Mouse (Mus musculus) CH12.LX (cell line): Measurements from ENCODE around the gene Pgls. TPM values are rescaled to one million over a fixed set of nuclear protein-coding genes. Genes with fewer than 3 reads are reported as not detected.
A peak's percentile ranks its signal among the peaks of the same experiment; 100 is the strongest.

Experiments used
- DNase-seq: peaks from one replicate; pipeline ENCODE4 v3.0.0-alpha.2; 2013; ENCODE audit errors: extremely low read depth
- H3K27ac ChIP-seq: 2 replicates; pipeline ENCODE4 v1.5.1; 2012; ENCODE audit warnings: low read depth, mild to moderate bottlenecking, control low read depth, moderate library complexity; ENCODE audit not compliant: insufficient read depth
- H3K27me3 ChIP-seq: replicated peaks from 2 replicates; pipeline ENCODE3; 2012; ENCODE audit warnings: inconsistent platforms
- H3K36me3 ChIP-seq, 2 experiments: replicated peaks in 1 of 2; 2 replicates each; pipeline versions ENCODE3 to v1.6.1; 2012; ENCODE audit warnings: inconsistent platforms in 1 of 2, low read length in 1 of 2, mild to moderate bottlenecking in 1 of 2, mixed read lengths in 1 of 2, moderate library complexity in 1 of 2; ENCODE audit not compliant: control insufficient read depth in 1 of 2, insufficient read depth in 1 of 2
- H3K4me1 ChIP-seq, 2 experiments: 2 replicates each; pipeline ENCODE4 v1.6.1; 2012; ENCODE audit warnings: inconsistent platforms in 1 of 2, moderate library complexity in 1 of 2; ENCODE audit not compliant: insufficient read depth in 2 of 2, control insufficient read depth in 1 of 2
- H3K4me2 ChIP-seq: 2 replicates; pipeline ENCODE4 v1.6.1; 2012; ENCODE audit warnings: low read depth, mild to moderate bottlenecking, control low read depth; ENCODE audit not compliant: poor library complexity, insufficient read depth, severe bottlenecking
- H3K4me3 ChIP-seq, 3 experiments: fragments of 150-350 bp in 1 of 3; sonication (generic) in 1 of 3; replicated peaks in 1 of 3; 2 replicates each; pipeline versions ENCODE3 to v1.5.1; 2011 to 2012; ENCODE audit warnings: low read depth in 2 of 3, low read length in 2 of 3, mild to moderate bottlenecking in 2 of 3, moderate library complexity in 2 of 3, control low read depth in 1 of 3, improper control_type of control experiment in 1 of 3, inconsistent platforms in 1 of 3, mixed read lengths in 1 of 3; ENCODE audit not compliant: poor library complexity in 1 of 3
- H3K79me2 ChIP-seq: replicated peaks from 2 replicates; pipeline ENCODE4 v1.6.1; 2012; ENCODE audit warnings: mild to moderate bottlenecking, moderate library complexity; ENCODE audit not compliant: control insufficient read depth, poor library complexity, insufficient read depth, severe bottlenecking; ENCODE audit errors: extremely low read depth
- H3K9ac ChIP-seq: 2 replicates; pipeline ENCODE4 v1.6.1; 2012; ENCODE audit warnings: low read depth, mild to moderate bottlenecking, control low read depth, moderate library complexity; ENCODE audit not compliant: insufficient read depth
- H3K9me3 ChIP-seq: replicated peaks from 2 replicates; pipeline ENCODE3; 2012; ENCODE audit warnings: low read length, inconsistent platforms, mixed read lengths
- BHLHE40 ChIP-seq: IDR thresholded peaks from 2 replicates; pipeline ENCODE4 v1.6.1; 2011; ENCODE audit warnings: mild to moderate bottlenecking, low read depth, low read length, improper control_type of control experiment
- CHD1 ChIP-seq: IDR thresholded peaks from 2 replicates; pipeline ENCODE4 v1.6.1; 2012; ENCODE audit warnings: low read depth, low read length, improper control_type of control experiment, inconsistent platforms
- CHD2 ChIP-seq: IDR thresholded peaks from 2 replicates; pipeline ENCODE4 v1.6.1; 2011; ENCODE audit warnings: low read length, improper control_type of control experiment
- CTCF ChIP-seq, 2 experiments: IDR thresholded peaks in 1 of 2; conservative IDR thresholded peaks in 1 of 2; 2 replicates each; pipeline ENCODE4 v1.5.1; 2011 to 2012; ENCODE audit warnings: low read depth in 2 of 2, low read length in 2 of 2, improper control_type of control experiment in 1 of 2, inconsistent platforms in 1 of 2, mild to moderate bottlenecking in 1 of 2, moderate library complexity in 1 of 2
- E2F4 ChIP-seq: IDR thresholded peaks from 2 replicates; pipeline ENCODE4 v1.6.1; 2011; ENCODE audit warnings: low read depth, low read length, improper control_type of control experiment; ENCODE audit not compliant: insufficient replicate concordance
- ELF1 ChIP-seq: IDR thresholded peaks from 2 replicates; pipeline ENCODE4 v1.6.1; 2014; ENCODE audit warnings: low read depth, mild to moderate bottlenecking, inconsistent platforms, low read length, improper control_type of control experiment
- EP300 ChIP-seq: IDR thresholded peaks from 2 replicates; pipeline ENCODE4 v1.6.1; 2011; ENCODE audit warnings: low read length, improper control_type of control experiment
- ETS1 ChIP-seq: conservative IDR thresholded peaks from 2 replicates; pipeline ENCODE4 v1.6.1; 2012; ENCODE audit warnings: low read depth, mild to moderate bottlenecking, inconsistent platforms, low read length, improper control_type of control experiment, moderate library complexity
- GABPA ChIP-seq: IDR thresholded peaks from 2 replicates; pipeline ENCODE4 v1.6.1; 2012; ENCODE audit warnings: low read depth, low read length, improper control_type of control experiment, inconsistent platforms; ENCODE audit not compliant: insufficient replicate concordance
- HCFC1 ChIP-seq: IDR thresholded peaks from 2 replicates; pipeline ENCODE4 v1.6.1; 2012; ENCODE audit warnings: low read depth, mild to moderate bottlenecking, inconsistent platforms, low read length, improper control_type of control experiment
- IRF4 ChIP-seq: IDR thresholded peaks from 2 replicates; pipeline ENCODE4 v1.6.1; 2014; ENCODE audit warnings: low read depth, mild to moderate bottlenecking, inconsistent platforms, low read length, improper control_type of control experiment
- JUN ChIP-seq: IDR thresholded peaks from 2 replicates; pipeline ENCODE4 v1.6.1; 2011; ENCODE audit warnings: low read depth, mild to moderate bottlenecking, low read length, improper control_type of control experiment, moderate library complexity; ENCODE audit not compliant: insufficient read depth
- JUND ChIP-seq: conservative IDR thresholded peaks from 2 replicates; pipeline ENCODE4 v1.6.1; 2011; ENCODE audit warnings: low read depth, low read length, improper control_type of control experiment
- KAT2A ChIP-seq: IDR thresholded peaks from 2 replicates; pipeline ENCODE4 v1.6.1; 2012; ENCODE audit warnings: low read length, improper control_type of control experiment, inconsistent platforms; ENCODE audit not compliant: insufficient replicate concordance
- MAFK ChIP-seq: IDR thresholded peaks from 2 replicates; pipeline ENCODE4 v1.6.1; 2011; ENCODE audit warnings: low read length, improper control_type of control experiment; ENCODE audit not compliant: insufficient replicate concordance
- MAX ChIP-seq: IDR thresholded peaks from 2 replicates; pipeline ENCODE4 v1.6.1; 2011; ENCODE audit warnings: low read length, improper control_type of control experiment
- MAZ ChIP-seq: IDR thresholded peaks from 2 replicates; pipeline ENCODE4 v1.6.1; 2012; ENCODE audit warnings: low read depth, mild to moderate bottlenecking, inconsistent platforms, low read length, improper control_type of control experiment, moderate library complexity
- MEF2A ChIP-seq: IDR thresholded peaks from 2 replicates; pipeline ENCODE4 v1.6.1; 2014; ENCODE audit warnings: low read depth, mild to moderate bottlenecking, inconsistent platforms, low read length, improper control_type of control experiment, borderline replicate concordance
- MXI1 ChIP-seq: IDR thresholded peaks from 2 replicates; pipeline ENCODE4 v1.6.1; 2011; ENCODE audit warnings: mild to moderate bottlenecking, low read depth, low read length, improper control_type of control experiment
- MYC ChIP-seq: IDR thresholded peaks from 2 replicates; pipeline ENCODE4 v1.6.1; 2011; ENCODE audit warnings: low read depth, mild to moderate bottlenecking, improper control_type of control experiment, low read length
- NELFE ChIP-seq: IDR thresholded peaks from 2 replicates; pipeline ENCODE4 v1.6.1; 2011; ENCODE audit warnings: low read depth, low read length, improper control_type of control experiment
- NRF1 ChIP-seq: IDR thresholded peaks from 2 replicates; pipeline ENCODE4 v1.6.1; 2014; ENCODE audit warnings: low read depth, mild to moderate bottlenecking, inconsistent platforms, low read length, improper control_type of control experiment, moderate library complexity
- PAX5 ChIP-seq: IDR thresholded peaks from 2 replicates; pipeline ENCODE4 v1.6.1; 2012; ENCODE audit warnings: low read length, inconsistent platforms, mixed read lengths
- POLR2A ChIP-seq: IDR thresholded peaks from 2 replicates; pipeline ENCODE4 v1.6.1; 2011; ENCODE audit warnings: low read depth, mild to moderate bottlenecking, improper control_type of control experiment, low read length
- POLR2AphosphoS2 ChIP-seq: IDR thresholded peaks from 2 replicates; pipeline ENCODE4 v1.6.1; 2011; ENCODE audit warnings: low read depth, low read length, improper control_type of control experiment
- RAD21 ChIP-seq: IDR thresholded peaks from 2 replicates; pipeline ENCODE4 v1.6.1; 2011; ENCODE audit warnings: low read depth, mild to moderate bottlenecking, low read length, improper control_type of control experiment, moderate library complexity
- RCOR1 ChIP-seq: conservative IDR thresholded peaks from 2 replicates; pipeline ENCODE4 v1.6.1; 2012; ENCODE audit warnings: low read depth, mild to moderate bottlenecking, inconsistent platforms, low read length, improper control_type of control experiment
- SIN3A ChIP-seq: IDR thresholded peaks from 2 replicates; pipeline ENCODE4 v1.6.1; 2012; ENCODE audit warnings: low read length, improper control_type of control experiment, inconsistent platforms
- SMC3 ChIP-seq: IDR thresholded peaks from 2 replicates; pipeline ENCODE4 v1.6.1; 2011; ENCODE audit warnings: low read depth, low read length, improper control_type of control experiment
- TBP ChIP-seq: conservative IDR thresholded peaks from 2 replicates; pipeline ENCODE4 v1.6.1; 2011; ENCODE audit warnings: low read depth, low read length, improper control_type of control experiment
- UBTF ChIP-seq: IDR thresholded peaks from 2 replicates; pipeline ENCODE4 v1.6.1; 2012; ENCODE audit warnings: low read depth, mild to moderate bottlenecking, inconsistent platforms, low read length, improper control_type of control experiment, moderate library complexity
- USF1 ChIP-seq: IDR thresholded peaks from 2 replicates; pipeline ENCODE4 v1.6.1; 2014; ENCODE audit warnings: low read depth, mild to moderate bottlenecking, inconsistent platforms, low read length, improper control_type of control experiment
- USF2 ChIP-seq: conservative IDR thresholded peaks from 2 replicates; pipeline ENCODE4 v1.6.1; 2011; ENCODE audit warnings: low read depth, low read length, improper control_type of control experiment
- ZC3H11A ChIP-seq: IDR thresholded peaks from 2 replicates; pipeline ENCODE4 v1.6.1; 2012; ENCODE audit warnings: low read depth, mild to moderate bottlenecking, inconsistent platforms, low read length, improper control_type of control experiment
- ZKSCAN1 ChIP-seq: IDR thresholded peaks from 2 replicates; pipeline ENCODE4 v1.6.1; 2012; ENCODE audit warnings: low read depth, inconsistent platforms, low read length, improper control_type of control experiment, borderline replicate concordance
- ZMIZ1 ChIP-seq: IDR thresholded peaks from 2 replicates; pipeline ENCODE4 v1.6.1; 2012; ENCODE audit warnings: low read depth, mild to moderate bottlenecking, inconsistent platforms, low read length, improper control_type of control experiment
- ZNF384 ChIP-seq: IDR thresholded peaks from 2 replicates; pipeline ENCODE4 v1.6.1; 2012; ENCODE audit warnings: low read depth, low read length, improper control_type of control experiment, inconsistent platforms
- dilution Hi-C: fragments of 300-500 bp; cut with MboI; formaldehyde crosslinking; loops from 2 replicates; pipeline ENCODE4 v1.14.3; 2020; ENCODE audit warnings: low sequenced_read_pairs; ENCODE audit not compliant: extremely low pct_unique_long_range_greater_than_20kb, extremely low pct_ligation_motif_present
- in situ Hi-C: fragments of 300-500 bp; cut with MboI; formaldehyde crosslinking; loops from 3 replicates; pipeline ENCODE4 v1.14.3; 2019; ENCODE audit warnings: low sequenced_read_pairs, low pct_ligation_motif_present, low pct_unique_long_range_greater_than_20kb, mixed read lengths
- polyA plus RNA-seq: library from polyadenylated mRNA; unstranded; fragments of >175 nt; gene quantifications from 2 replicates; pipeline ENCODE4 v1.2.1, GENCODE M21; 2012; ENCODE audit warnings: low read depth; ENCODE audit not compliant: insufficient read length
- total RNA-seq, 2 experiments: library from RNA; depleted of rRNA; stranded (reverse); fragments of 300-350 nt in 1 of 2; fragments of >200 nt in 1 of 2; gene quantifications; 2 replicates each; pipeline ENCODE4 v1.2.3; 2012 to 2014

Gene Pgls
- 183 and 215 TPM in 2 replicates for total RNA-seq (2012; rRNA removed)
- 94.2 and 118 TPM in 2 replicates for total RNA-seq (2014; rRNA removed)
- 72.5 and 74.9 TPM in 2 replicates for polyA plus RNA-seq

DNA sequence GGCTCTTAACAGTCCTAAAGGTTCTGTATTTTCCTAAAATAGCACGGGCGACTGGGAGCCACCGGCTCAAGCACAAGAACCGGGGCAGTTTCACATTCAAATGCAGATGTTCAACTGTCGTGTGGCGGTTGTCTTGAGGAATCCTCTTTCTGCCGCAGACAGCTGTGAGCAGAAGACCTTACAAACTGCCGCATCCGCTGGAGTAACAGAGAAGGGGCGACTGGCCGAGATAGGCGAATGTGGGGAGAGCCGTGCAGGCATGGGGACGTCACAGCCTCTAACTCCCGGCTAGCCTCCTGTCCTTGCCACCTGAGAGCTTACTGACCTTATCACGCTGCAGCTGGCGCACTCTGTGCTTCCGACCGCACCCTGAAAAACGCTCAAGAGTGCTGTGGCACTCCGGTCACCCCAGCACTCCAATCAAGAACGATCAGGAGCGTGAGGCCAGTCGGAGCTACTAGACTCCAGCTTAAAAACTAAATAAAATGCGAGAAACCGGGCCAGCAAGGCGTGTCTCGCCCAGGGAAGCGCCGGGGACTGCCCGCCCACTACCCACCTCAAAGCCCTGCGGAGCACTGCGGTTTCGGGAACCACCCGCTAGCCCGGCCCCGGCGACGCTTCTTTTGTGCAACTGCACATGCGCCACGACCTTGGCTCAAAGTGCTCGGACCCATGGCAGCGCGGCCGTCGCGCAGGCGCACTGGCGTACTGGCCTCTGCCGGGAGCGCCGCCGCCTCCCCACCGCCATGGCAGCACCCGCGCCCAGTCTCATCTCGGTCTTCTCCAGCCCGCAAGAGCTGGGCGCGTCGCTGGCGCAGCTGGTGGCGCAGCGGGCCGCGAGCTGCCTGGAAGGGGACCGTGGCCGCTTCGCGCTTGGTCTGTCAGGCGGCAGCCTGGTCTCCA, at the start of gene Pgls:
Pgls (plus strand) TSS at position 706 of the 903 bp plus-strand sequence.
- dilution Hi-C loops, result no loop called here
- Histone ChIP-seq H3K27ac (peak within 1 kb of the TSS; percentile 92), H3K9me3 (peaks cover 2% of the 10 kb centered on the region), H3K4me3 (peak within 1 kb of the TSS; percentile 70 to 94 (median 89)), H3K36me3 (peaks cover 0 to 20% of the 10 kb centered on the region in 2 experiments), H3K27me3 (no peaks in the 10 kb centered on the region), H3K9ac (peak within 1 kb of the TSS; percentile 87), H3K4me2 (peak within 1 kb of the TSS; percentile 63), H3K79me2 (peaks cover 20% of the 10 kb centered on the region), H3K4me1 (peaks cover 36 to 67% of the 10 kb centered on the region in 2 experiments)
- in situ Hi-C loops, result no loop called here
- DNase-seq, result peak; percentile 95
- TF ChIP-seq ETS1, result peak; percentile 79
- peak; percentile 77 for TF ChIP-seq HCFC1
- TF ChIP-seq IRF4, result peak; percentile 73; the same call in 1 of the 2 replicates
- no peak; the same call in 1 of the 2 replicates for TF ChIP-seq MAZ
- TF ChIP-seq MAX, result no peak
- TF ChIP-seq JUN, result no peak
- no peak for TF ChIP-seq SMC3
- TF ChIP-seq ZNF384, result no peak; the same call in 1 of the 2 replicates
- peak; percentile 41; the same call in 1 of the 2 replicates for TF ChIP-seq CHD2
- TF ChIP-seq CTCF (conservative IDR thresholded peaks at IDR 0.05 in 1 of 2, IDR thresholded peaks at IDR 0.05 in 1 of 2; ENCODE audit: low read depth in 2 of 2, low read length in 2 of 2), result no peak
- peak; percentile 95 for TF ChIP-seq MEF2A
- TF ChIP-seq MAFK, result no peak
- TF ChIP-seq EP300, result peak; percentile 77
- peak; percentile 49 for TF ChIP-seq BHLHE40
- TF ChIP-seq POLR2AphosphoS2, result 0 out of 2 replicates have a peak, but pooled peaks have one; percentile 44
- peak; percentile 35; the same call in 1 of the 2 replicates for TF ChIP-seq ELF1
- peak; percentile 33; the same call in 1 of the 2 replicates for TF ChIP-seq TBP
- TF ChIP-seq NRF1, result peak; percentile 99
- TF ChIP-seq SIN3A, result peak; percentile 53
- no peak for TF ChIP-seq GABPA
- no peak for TF ChIP-seq ZC3H11A
- TF ChIP-seq E2F4, result no peak
- TF ChIP-seq USF2, result no peak
- peak; percentile 11; the same call in 1 of the 2 replicates for TF ChIP-seq UBTF
- no peak for TF ChIP-seq RAD21
- TF ChIP-seq PAX5, result no peak
- TF ChIP-seq CHD1, result no peak
- peak; percentile 75; the same call in 1 of the 2 replicates for TF ChIP-seq ZMIZ1
- peak; percentile 65 for TF ChIP-seq POLR2A
- no peak for TF ChIP-seq JUND
- TF ChIP-seq USF1, result no peak
- no peak for TF ChIP-seq RCOR1
- TF ChIP-seq MXI1, result peak; percentile 46
- peak; percentile 71; the same call in 1 of the 2 replicates for TF ChIP-seq KAT2A
- peak; percentile 68; the same call in 1 of the 2 replicates for TF ChIP-seq NELFE
- no peak; the same call in 1 of the 2 replicates for TF ChIP-seq MYC
- TF ChIP-seq ZKSCAN1, result no peak
